Mouse (Mus musculus) MEL (cell line): Measurements from ENCODE around the gene Spg11.

Experiments
- CHD1 ChIP-seq: IDR thresholded peaks from 2 replicates; pipeline ENCODE4 v1.6.1; 2012; ENCODE audit warnings: low read depth, mild to moderate bottlenecking, inconsistent platforms, low read length, improper control_type of control experiment
- CTCF ChIP-seq, 3 experiments: IDR thresholded peaks in 2 of 3; conservative IDR thresholded peaks in 1 of 3; 2 replicates each; pipeline ENCODE4 v1.5.1; 2011 to 2012; ENCODE audit warnings: low read length in 3 of 3, low read depth in 2 of 3, mild to moderate bottlenecking in 2 of 3, improper control_type of control experiment in 1 of 3, inconsistent platforms in 1 of 3, mixed read lengths in 1 of 3, moderate library complexity in 1 of 3; ENCODE audit not compliant: control insufficient read depth in 1 of 3, insufficient read depth in 1 of 3, poor library complexity in 1 of 3, severe bottlenecking in 1 of 3
- MXI1 ChIP-seq: IDR thresholded peaks from 2 replicates; pipeline ENCODE4 v1.6.1; 2011; ENCODE audit warnings: mild to moderate bottlenecking, low read depth, low read length, improper control_type of control experiment
- POLR2A ChIP-seq, 2 experiments: IDR thresholded peaks; 2 replicates each; pipeline ENCODE4 v1.6.1; 2011 to 2012; ENCODE audit warnings: low read length in 2 of 2, mild to moderate bottlenecking in 2 of 2, control low read depth in 1 of 2, improper control_type of control experiment in 1 of 2, low read depth in 1 of 2, moderate library complexity in 1 of 2; ENCODE audit not compliant: control insufficient read depth in 1 of 2, insufficient read depth in 1 of 2, poor library complexity in 1 of 2
- RAD21 ChIP-seq: IDR thresholded peaks from 2 replicates; pipeline ENCODE4 v1.6.1; 2011; ENCODE audit warnings: mild to moderate bottlenecking, low read depth, low read length, improper control_type of control experiment
- USF1 ChIP-seq: IDR thresholded peaks from 2 replicates; pipeline ENCODE4 v1.6.1; 2014; ENCODE audit warnings: low read depth, mild to moderate bottlenecking, inconsistent platforms, low read length, improper control_type of control experiment, moderate library complexity

GRCm38 (mm10) chr2:122059365-122060115 is 58.6 kb downstream of the Spg11 start:
- TF ChIP-seq USF1 (no peak), CHD1 (no peak), RAD21 (no peak), CTCF (IDR thresholded peaks at IDR 0.05 in 2 of 3, conservative IDR thresholded peaks at IDR 0.05 in 1 of 3; ENCODE audit: control insufficient read depth in 1 of 3, insufficient read depth in 1 of 3, low read depth in 2 of 3, low read length in 3 of 3, poor library complexity in 1 of 3, severe bottlenecking in 1 of 3) (no peak), POLR2A (IDR thresholded peaks at IDR 0.05; ENCODE audit: control insufficient read depth in 1 of 2, insufficient read depth in 1 of 2, low read depth in 1 of 2, low read length in 2 of 2, poor library complexity in 1 of 2) (no peak; a peak in 1 of 4 replicates), MXI1 (no peak)
